29 mouse cellular contexts compared by ENCODE assay signal in the genomic region with DNA sequence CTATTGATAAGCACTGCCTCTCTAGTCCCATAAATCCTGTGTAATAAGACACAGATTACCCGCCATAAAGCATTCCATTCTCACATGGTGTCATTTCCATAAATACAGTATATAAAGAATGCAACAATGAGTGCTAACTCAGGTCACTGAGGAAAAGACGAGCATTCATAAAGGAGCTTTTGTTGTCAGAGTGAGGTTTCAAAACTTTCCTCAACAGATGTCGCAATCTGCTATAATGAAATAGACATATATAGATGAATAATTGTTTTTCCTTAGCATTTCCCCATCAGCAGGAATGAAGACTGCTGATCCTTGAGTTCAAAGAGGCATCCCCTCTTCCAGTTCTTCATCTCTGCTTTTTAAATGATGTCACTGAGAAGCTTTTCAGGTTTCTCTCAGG.
"Had no signal": no experiment of that assay in that cellular context is flagged by ENCODE, and none has a peak within 500 bp of the region (broad histone marks: within the 10 kb centered on the region; RNA-seq: fewer than 3 reads in every experiment).

No protein-coding gene starts in this region.

- ATAC-seq: forebrain, embryonic 13.5 days; forebrain, embryonic 14.5 days; forebrain, embryonic 15.5 days; forebrain, embryonic 16.5 days; forebrain, postnatal 0 days had no signal

- H3K9me3 ChIP-seq: embryonic facial prominence, embryonic 10.5 days; embryonic facial prominence, embryonic 12.5 days; embryonic facial prominence, embryonic 13.5 days; embryonic facial prominence, embryonic 15.5 days; forebrain, embryonic 10.5 days; forebrain, embryonic 12.5 days; forebrain, embryonic 13.5 days; forebrain, embryonic 15.5 days; heart, embryonic 10.5 days had no signal

- H3K4me3 ChIP-seq: embryonic facial prominence, embryonic 10.5 days; embryonic facial prominence, embryonic 12.5 days; embryonic facial prominence, embryonic 13.5 days; embryonic facial prominence, embryonic 15.5 days; erythroblast, embryonic 14.5 days; forebrain, embryonic 10.5 days; forebrain, embryonic 12.5 days; forebrain, embryonic 13.5 days; forebrain, embryonic 15.5 days; gastrocnemius, adult 2 months; heart, adult 2 months; heart, embryonic 10.5 days had no signal

- H3K9ac ChIP-seq: embryonic facial prominence, embryonic 12.5 days; embryonic facial prominence, embryonic 13.5 days; embryonic facial prominence, embryonic 15.5 days; forebrain, embryonic 12.5 days; forebrain, embryonic 13.5 days; forebrain, embryonic 15.5 days; forebrain, postnatal 0 days had no signal

- H3K36me3 ChIP-seq: embryonic facial prominence, embryonic 10.5 days; embryonic facial prominence, embryonic 12.5 days; embryonic facial prominence, embryonic 13.5 days; embryonic facial prominence, embryonic 15.5 days; forebrain, embryonic 10.5 days; forebrain, embryonic 12.5 days; forebrain, embryonic 15.5 days; heart, embryonic 10.5 days had no signal

- H3K27ac ChIP-seq: embryonic facial prominence, embryonic 10.5 days; embryonic facial prominence, embryonic 12.5 days; embryonic facial prominence, embryonic 13.5 days; embryonic facial prominence, embryonic 15.5 days; forebrain, embryonic 10.5 days; forebrain, embryonic 12.5 days; forebrain, embryonic 13.5 days; forebrain, embryonic 15.5 days; gastrocnemius, adult 2 months; heart, adult 2 months; heart, embryonic 10.5 days had no signal

- H3K4me1 ChIP-seq: embryonic facial prominence, embryonic 12.5 days; embryonic facial prominence, embryonic 13.5 days; embryonic facial prominence, embryonic 15.5 days; forebrain, embryonic 12.5 days; forebrain, embryonic 15.5 days; heart, embryonic 10.5 days had no signal

- DNase-seq: cerebellum, adult 2 months; cerebellum, adult 8-10 months; cerebellum, adult 9-10 months; cerebellum, adult 9-11 months; cerebellum, postnatal 14 days; cerebellum, postnatal 25 days; cerebellum, postnatal 36 days; embryo, embryonic 11 days; forebrain, postnatal 0 days; gastrocnemius, adult 2 months; gastrocnemius, postnatal 10 days; gastrocnemius, postnatal 14 days; gastrocnemius, postnatal 25 days; gastrocnemius, postnatal 36 days; heart, adult 11 months; heart, adult 18-20 months; heart, adult 2 months had no signal

- H3K4me2 ChIP-seq: embryonic facial prominence, embryonic 12.5 days; embryonic facial prominence, embryonic 13.5 days; embryonic facial prominence, embryonic 15.5 days; forebrain, embryonic 12.5 days; forebrain, embryonic 13.5 days; forebrain, embryonic 15.5 days had no signal

- H3K27me3 ChIP-seq: embryonic facial prominence, embryonic 12.5 days; embryonic facial prominence, embryonic 13.5 days; embryonic facial prominence, embryonic 15.5 days; forebrain, embryonic 12.5 days; forebrain, embryonic 13.5 days; forebrain, embryonic 15.5 days had no signal
